8 mouse cellular contexts compared by ENCODE assay signal in the genomic region with DNA sequence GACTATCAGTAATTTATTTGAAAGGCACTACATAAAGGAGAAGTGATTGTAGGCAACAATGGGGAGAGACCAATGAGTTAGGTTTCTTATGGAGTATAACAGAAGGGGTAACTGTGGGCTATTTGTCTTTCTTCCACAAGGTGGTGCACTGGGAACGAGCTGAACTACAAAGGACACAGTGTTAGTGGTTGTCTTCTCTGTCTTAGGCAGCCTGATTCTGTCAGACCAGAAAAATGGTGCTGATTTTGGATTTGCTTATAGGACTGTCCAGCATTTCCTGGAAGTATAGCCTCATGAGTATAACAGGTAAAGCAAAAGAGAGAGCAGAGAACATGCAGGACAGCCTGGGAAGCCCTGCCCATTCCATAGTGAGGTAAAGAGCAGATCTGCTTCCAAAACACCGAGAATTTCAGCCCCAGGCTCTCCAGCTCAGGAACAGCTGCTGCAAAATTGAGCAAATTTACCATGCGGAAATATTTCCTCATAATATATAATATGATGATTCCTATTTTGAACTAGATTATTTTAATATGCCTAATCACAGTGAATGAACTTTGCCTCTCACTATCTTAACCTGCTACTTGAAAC.
DNase-seq lines count a peak whose midpoint lies in the region; ATAC-seq lines count a peak whose summit lies in the region.

No protein-coding gene starts in this region.

- no peak overlapping the region for H3K4me2 ChIP-seq in forebrain, embryonic 12.5 days
- no peak overlapping the region for H3K4me2 ChIP-seq in hindbrain, embryonic 13.5 days
- no peak overlapping the region for H3K4me2 ChIP-seq in midbrain, embryonic 14.5 days (ENCODE audit: low read length)

- DNase-seq in Muller cell, postnatal 12 days (ENCODE audit: inconsistent ontology term): peak; percentile 83
- DNase-seq in brain, embryonic 18.5 days (ENCODE audit: low read depth, low spot score): peak; percentile 82
- peak; percentile 36 to 66 for DNase-seq in layer of hippocampus, postnatal 25 days (ENCODE audit: extremely low spot score in 1 of 2, low spot score in 1 of 2)
- DNase-seq in midbrain, embryonic 14.5 days: peak; percentile 92

- 43% methylated on average over 3 of the region's 3 CpGs for WGBS in forebrain, embryonic 12.5 days
- WGBS in hindbrain, embryonic 13.5 days: 32% methylated on average over 3 of the region's 3 CpGs
- 23% methylated on average over 3 of the region's 3 CpGs for WGBS in midbrain, embryonic 14.5 days

- no peaks in the 10 kb centered on the region for H3K9me3 ChIP-seq in forebrain, embryonic 12.5 days
- H3K9me3 ChIP-seq in hindbrain, embryonic 13.5 days: no peaks in the 10 kb centered on the region
- no peaks in the 10 kb centered on the region for H3K9me3 ChIP-seq in midbrain, embryonic 14.5 days (ENCODE audit: control insufficient read depth, low read length)

- peak; percentile 92 for ATAC-seq in forebrain, embryonic 12.5 days (ENCODE audit: low FRiP score)
- ATAC-seq in hindbrain, embryonic 13.5 days (ENCODE audit: low FRiP score): peak; percentile 92
- peak; percentile 80; the same call in 1 of the 2 replicates for ATAC-seq in midbrain, embryonic 14.5 days (ENCODE audit: low FRiP score, low TSS enrichment)
- ATAC-seq in erythroid progenitor cell, adult 5-6 weeks (replicated peaks; ENCODE audit: low FRiP score, poor library complexity, severe bottlenecking): no peak
- ATAC-seq in activated CD4-positive, CD25-positive, alpha-beta regulatory T cell, adult 4 months: no peak

- peaks cover 11% of the 10 kb centered on the region for H3K4me1 ChIP-seq in forebrain, embryonic 12.5 days
- H3K4me1 ChIP-seq in hindbrain, embryonic 13.5 days (replicated peaks): peaks cover 9% of the 10 kb centered on the region
- H3K4me1 ChIP-seq in midbrain, embryonic 14.5 days (ENCODE audit: control insufficient read depth, insufficient read depth, low read length): peaks cover 13% of the 10 kb centered on the region

- peak overlapping the region; percentile 59; the same call in 1 of the 2 replicates for H3K27ac ChIP-seq in forebrain, embryonic 12.5 days
- H3K27ac ChIP-seq in hindbrain, embryonic 13.5 days: peak overlapping the region; percentile 80
- peak overlapping the region; percentile 78 for H3K27ac ChIP-seq in midbrain, embryonic 14.5 days (replicated peaks; ENCODE audit: low read depth, low read length)

- no peak overlapping the region for H3K9ac ChIP-seq in forebrain, embryonic 12.5 days
- H3K9ac ChIP-seq in hindbrain, embryonic 13.5 days: no peak overlapping the region
- no peak overlapping the region for H3K9ac ChIP-seq in midbrain, embryonic 14.5 days (replicated peaks; ENCODE audit: low read length)

- no peak overlapping the region for H3K4me3 ChIP-seq in forebrain, embryonic 12.5 days (replicated peaks)
- H3K4me3 ChIP-seq in hindbrain, embryonic 13.5 days: no peak overlapping the region
- H3K4me3 ChIP-seq in midbrain, embryonic 14.5 days (replicated peaks; ENCODE audit: low read depth, low read length): no peak overlapping the region

- 0 out of 2 replicates have a peak, but pooled peaks cover 3% of the 10 kb centered on the region for H3K27me3 ChIP-seq in forebrain, embryonic 12.5 days
- no peaks in the 10 kb centered on the region for H3K27me3 ChIP-seq in hindbrain, embryonic 13.5 days
- H3K27me3 ChIP-seq in midbrain, embryonic 14.5 days (ENCODE audit: control insufficient read depth, insufficient read depth, low read length): no peaks in the 10 kb centered on the region

- H3K36me3 ChIP-seq in forebrain, embryonic 12.5 days (replicated peaks): no peaks in the 10 kb centered on the region
- no peaks in the 10 kb centered on the region for H3K36me3 ChIP-seq in hindbrain, embryonic 13.5 days
- H3K36me3 ChIP-seq in midbrain, embryonic 14.5 days (ENCODE audit: control insufficient read depth, insufficient read depth, low read length): no peaks in the 10 kb centered on the region

Comparison
In these comparisons a context has a peak if more than half of its experiments do, and no peak if none do; other contexts are left out.
1. ATAC-seq: peak in forebrain, embryonic 12.5 days (single experiment), hindbrain, embryonic 13.5 days (single experiment) and midbrain, embryonic 14.5 days (single experiment); none in erythroid progenitor cell, adult 5-6 weeks (single experiment) and activated CD4-positive, CD25-positive, alpha-beta regulatory T cell, adult 4 months (single experiment).
2. Peak in every context shown above with its lines, with median percentiles within 50 percentile points of each other: DNase-seq and H3K27ac ChIP-seq.